Mouse (Mus musculus) cerebellum, adult 2 months (tissue): ENCODE results near the gene Cela3b.

Experiments used
- CTCF ChIP-seq: fragments of 200-500 bp; IDR thresholded peaks from 2 replicates; pipeline ENCODE4 v1.5.1; 2011; ENCODE audit warnings: low read depth, mild to moderate bottlenecking, control low read depth, low read length, moderate library complexity, borderline replicate concordance; ENCODE audit not compliant: insufficient read depth
- POLR2A ChIP-seq: fragments of 200-500 bp; IDR thresholded peaks from 2 replicates; pipeline ENCODE4 v1.6.1; 2011; ENCODE audit warnings: low read length, control low read depth, borderline replicate concordance; ENCODE audit not compliant: insufficient read depth

GRCm38 (mm10) chr4:137409691-137410090, 20.6 kb downstream of the Cela3b start, which contains the start of gene Cela3a:
- TF ChIP-seq CTCF (no peak), POLR2A (no peak)
